In the genomic region with DNA sequence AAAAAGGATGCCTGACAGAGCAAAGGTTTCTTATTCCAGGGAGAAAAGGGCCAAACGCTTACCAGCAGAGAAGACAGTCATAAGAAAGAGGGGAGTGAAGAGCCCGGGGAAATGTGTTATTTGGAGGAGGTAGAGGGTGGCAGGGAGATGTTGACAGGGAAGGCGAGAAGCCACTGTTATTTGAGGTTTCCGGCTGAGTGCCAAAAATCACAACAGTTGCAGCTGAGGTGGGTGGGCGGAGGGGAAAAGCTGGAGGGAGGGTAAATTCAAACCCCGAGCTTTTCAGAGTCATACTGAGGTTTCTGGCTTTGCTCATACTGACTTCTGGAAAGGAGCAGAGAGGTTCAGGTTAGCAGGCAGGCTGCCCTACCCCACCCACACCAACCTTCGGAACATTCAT, we compare ENCODE assay signal across 34 mouse cellular contexts. TPM values are rescaled to one million over a fixed set of nuclear protein-coding genes. Genes with fewer than 3 reads are reported as not detected.
A peak's percentile ranks its signal among the peaks of the same experiment; 100 is the strongest.
DNase-seq lines count a peak whose midpoint lies in the region; ATAC-seq lines count a peak whose summit lies in the region.
"Had no signal": no experiment of that assay in that cellular context is flagged by ENCODE, and none has a peak within 500 bp of the region (broad histone marks: within the 10 kb centered on the region; RNA-seq: fewer than 3 reads in every experiment).

No protein-coding gene starts in this region.

- no peaks in the 10 kb centered on the region for H3K9me3 ChIP-seq in hindbrain, embryonic 11.5 days (ENCODE audit: control insufficient read depth, low read length)
- H3K9me3 ChIP-seq: forebrain, embryonic 12.5 days; heart, embryonic 13.5 days; hindbrain, embryonic 15.5 days; limb, embryonic 10.5 days; limb, embryonic 15.5 days; midbrain, embryonic 12.5 days; stomach, embryonic 15.5 days had no signal

- no peak overlapping the region for H3K4me3 ChIP-seq in hindbrain, embryonic 11.5 days (ENCODE audit: low read depth, low read length)
- H3K4me3 ChIP-seq: erythroblast, embryonic 14.5 days; forebrain, embryonic 12.5 days; heart, embryonic 13.5 days; hindbrain, embryonic 15.5 days; limb, embryonic 10.5 days; limb, embryonic 15.5 days; liver, embryonic 13.5 days; megakaryocyte, embryonic 14.5 days; midbrain, embryonic 12.5 days; stomach, embryonic 15.5 days had no signal

- DNase-seq in layer of hippocampus, adult 9-11 months = peak; percentile 20
- no peak for DNase-seq in layer of hippocampus, postnatal 25 days (ENCODE audit: extremely low spot score in 1 of 2, low spot score in 1 of 2)
- DNase-seq in right cerebral cortex, postnatal 14 days = peak; percentile 40
- DNase-seq in right cerebral cortex, postnatal 4 days = no peak
- peak; percentile 30 to 59 for DNase-seq in left cerebral cortex, adult 9 months (ENCODE audit: low spot score in 2 of 2)
- DNase-seq in adrenal gland, postnatal 10 days = no peak
- DNase-seq in hindbrain, embryonic 11.5 days (ENCODE audit: low spot score) = no peak
- DNase-seq: adrenal gland, postnatal 14 days; B cell, adult 2 months; cerebellum, adult 11-12 months; cerebellum, postnatal 14 days; gastrocnemius, postnatal 10 days; heart, postnatal 10 days; kidney, adult 11 months; kidney, postnatal 14 days; liver, embryonic 13.5 days; lung, adult 18-20 months; lung, postnatal 4 days; retina, postnatal 1 day; thymus, adult 18-20 months; thymus, postnatal 36 days had no signal

- peaks cover 4% of the 10 kb centered on the region; the same call in 1 of the 2 replicates for H3K4me1 ChIP-seq in hindbrain, embryonic 11.5 days (replicated peaks; ENCODE audit: control insufficient read depth, insufficient read depth, low read length)
- H3K4me1 ChIP-seq: heart, embryonic 13.5 days; limb, embryonic 10.5 days; limb, embryonic 15.5 days; liver, embryonic 13.5 days; megakaryocyte, embryonic 14.5 days; stomach, embryonic 15.5 days had no signal

- WGBS in hindbrain, embryonic 11.5 days = 80% methylated on average over 7 of the region's 7 CpGs

- H3K27me3 ChIP-seq in hindbrain, embryonic 11.5 days (ENCODE audit: control insufficient read depth, insufficient read depth, low read length) = no peaks in the 10 kb centered on the region
- H3K27me3 ChIP-seq: forebrain, embryonic 12.5 days; heart, embryonic 13.5 days; hindbrain, embryonic 15.5 days; limb, embryonic 15.5 days; liver, embryonic 13.5 days; megakaryocyte, embryonic 14.5 days; midbrain, embryonic 12.5 days; stomach, embryonic 15.5 days had no signal

- no peak for ATAC-seq in hindbrain, embryonic 11.5 days (ENCODE audit: low FRiP score)
- ATAC-seq: inflammation-experienced regulatory T-cells, adult 6 months; lung, postnatal 0 days had no signal

- H3K36me3 ChIP-seq in hindbrain, embryonic 11.5 days (ENCODE audit: control insufficient read depth, insufficient read depth, low read length) = no peaks in the 10 kb centered on the region
- H3K36me3 ChIP-seq: forebrain, embryonic 12.5 days; heart, embryonic 13.5 days; hindbrain, embryonic 15.5 days; limb, embryonic 10.5 days; limb, embryonic 15.5 days; liver, embryonic 13.5 days; midbrain, embryonic 12.5 days; stomach, embryonic 15.5 days had no signal

- no peak overlapping the region for H3K9ac ChIP-seq in hindbrain, embryonic 11.5 days (ENCODE audit: low read depth, low read length)
- H3K9ac ChIP-seq: forebrain, embryonic 12.5 days; heart, embryonic 13.5 days; hindbrain, embryonic 15.5 days; limb, embryonic 15.5 days; liver, embryonic 13.5 days; midbrain, embryonic 12.5 days; stomach, embryonic 15.5 days had no signal

- no peak overlapping the region for H3K27ac ChIP-seq in hindbrain, embryonic 11.5 days (ENCODE audit: low read depth, low read length)
- H3K27ac ChIP-seq: forebrain, embryonic 12.5 days; heart, embryonic 13.5 days; hindbrain, embryonic 15.5 days; limb, embryonic 10.5 days; limb, embryonic 15.5 days; liver, embryonic 13.5 days; midbrain, embryonic 12.5 days; stomach, embryonic 15.5 days had no signal

- H3K4me2 ChIP-seq in hindbrain, embryonic 11.5 days (replicated peaks; ENCODE audit: low read depth, low read length) = no peak overlapping the region
- H3K4me2 ChIP-seq: forebrain, embryonic 12.5 days; heart, embryonic 13.5 days; hindbrain, embryonic 15.5 days; limb, embryonic 15.5 days; liver, embryonic 13.5 days; midbrain, embryonic 12.5 days; stomach, embryonic 15.5 days had no signal

RNA-seq across cellular contexts. Expression of a gene that starts 32.5 kb away (rescaled TPM):
- total RNA-seq in layer of hippocampus, postnatal 25 days (2021) = 10 to 100 TPM; 23.0 to 30.1 TPM
- total RNA-seq in adrenal gland, postnatal 10 days (2021) = 1 to 10 TPM; 2.8 to 2.9 TPM
- polyA plus RNA-seq in hindbrain, embryonic 11.5 days (2014; fragmentation: Nextera tagmentation; extraction: Ambion mirVana) = 24.8 and 32.0 TPM in 2 replicates
- total RNA-seq: hematopoietic stem cell, adult 5-6 weeks; monocyte, adult 5-6 weeks had no signal
- polyA plus RNA-seq: erythroblast, embryonic 14.5 days; inflammation-experienced regulatory T-cells, adult 6 months; limb, embryonic 10.5 days had no signal

Comparison
In these comparisons a context has a peak if more than half of its experiments do, and no peak if none do; other contexts are left out.
1. DNase-seq: peak in layer of hippocampus, adult 9-11 months (single experiment), right cerebral cortex, postnatal 14 days (single experiment) and left cerebral cortex, adult 9 months (2 of 2); none in layer of hippocampus, postnatal 25 days (0 of 2), right cerebral cortex, postnatal 4 days (single experiment), adrenal gland, postnatal 10 days (single experiment) and hindbrain, embryonic 11.5 days (single experiment).
2. RNA of a gene that starts 32.5 kb away (total RNA-seq): 23.0 to 30.1 TPM in layer of hippocampus, postnatal 25 days; 2.8 to 2.9 TPM in adrenal gland, postnatal 10 days; every median in the first group is over 4 times any median in the second.